Mouse (Mus musculus) left cerebral cortex, adult 9 months (tissue): ENCODE data around the gene Cacng7.
A peak's percentile ranks its signal among the peaks of the same experiment; 100 is the strongest.
"Not testable (repeated sequence)": the region's sequence is repeated elsewhere in the genome, so short reads cannot be mapped to it uniquely, and the experiment has no call there.

Experiments
- DNase-seq, 2 experiments: peaks; one replicate each; pipeline ENCODE4 v3.0.0; 2022; ENCODE audit warnings: low spot score in 2 of 2

The Cacng7 gene

GRCm38 (mm10) chr7:3389444-3390412, 57.0 kb downstream of the Cacng7 start:
- DNase-seq, result peak in 1 of 2 experiments; percentile 76

GRCm38 (mm10) chr7:3390413-3391080, 57.8 kb downstream of the Cacng7 start, which contains the start of gene Cacng8:
Gene Cacng8, plus strand, starts transcription at chr7:3390683.
- DNase-seq, result no peak

GRCm38 (mm10) chr7:3391081-3391451, 58.3 kb downstream of the Cacng7 start:
- no peak for DNase-seq

- DNase-seq, result no peak
Measured at GRCm38 (mm10) chr7:3391809-3392208, 59.1 kb downstream of the Cacng7 start.

GRCm38 (mm10) chr7:3397355-3397754, 64.6 kb downstream of the Cacng7 start:
- no peak for DNase-seq

- DNase-seq, result no peak
Measured at GRCm38 (mm10) chr7:3397797-3398196, 65.0 kb downstream of the Cacng7 start.

GRCm38 (mm10) chr7:3398363-3398762, 65.6 kb downstream of the Cacng7 start:
- DNase-seq, result not testable (repeated sequence)

- DNase-seq, result no peak
Measured at GRCm38 (mm10) chr7:3399937-3400336, 67.2 kb downstream of the Cacng7 start.

- DNase-seq, result no peak
Measured at GRCm38 (mm10) chr7:3409729-3410520, 77.2 kb downstream of the Cacng7 start.

GRCm38 (mm10) chr7:3411160-3411941, 78.6 kb downstream of the Cacng7 start:
- DNase-seq, result peak; percentile 64 to 72

GRCm38 (mm10) chr7:3412036-3412435, 79.3 kb downstream of the Cacng7 start:
- peak in 1 of 2 experiments; percentile 69 for DNase-seq

GRCm38 (mm10) chr7:3414888-3415287, 82.1 kb downstream of the Cacng7 start:
- no peak for DNase-seq

- DNase-seq, result no peak
Measured at GRCm38 (mm10) chr7:3415378-3415777, 82.6 kb downstream of the Cacng7 start.
